Mouse (Mus musculus) ES-Bruce4 (cell line): ENCODE measurements around the gene Fam171a1. TPM values are rescaled to one million over a fixed set of nuclear protein-coding genes. Genes with fewer than 3 reads are reported as not detected.

Experiments
- H3K27ac ChIP-seq: 2 replicates; pipeline ENCODE4 v1.5.1; 2012; ENCODE audit warnings: low read length, inconsistent platforms; ENCODE audit not compliant: insufficient read depth
- H3K27me3 ChIP-seq: 2 replicates; pipeline ENCODE4 v1.6.1; 2012; ENCODE audit warnings: mild to moderate bottlenecking, low read length, inconsistent platforms; ENCODE audit not compliant: control insufficient read depth, poor library complexity, insufficient read depth, severe bottlenecking
- H3K36me3 ChIP-seq: 2 replicates; pipeline ENCODE4 v1.6.1; 2012; ENCODE audit warnings: inconsistent platforms, mild to moderate bottlenecking, low read length, moderate library complexity; ENCODE audit not compliant: control insufficient read depth, poor library complexity, insufficient read depth, severe bottlenecking
- H3K4me1 ChIP-seq: one replicate; pipeline ENCODE4 v1.8.1; 2011; ENCODE audit warnings: low read length; ENCODE audit not compliant: control insufficient read depth, insufficient read depth
- H3K4me3 ChIP-seq: 2 replicates; pipeline ENCODE4 v1.5.1; 2011; ENCODE audit warnings: low read depth, mild to moderate bottlenecking, low read length
- H3K9ac ChIP-seq: 2 replicates; pipeline ENCODE4 v1.6.1; 2012; ENCODE audit warnings: low read depth, mild to moderate bottlenecking, inconsistent platforms; ENCODE audit not compliant: poor library complexity, severe bottlenecking
- H3K9me3 ChIP-seq: replicated peaks from 2 replicates; pipeline ENCODE4 v1.6.1; 2012; ENCODE audit warnings: mild to moderate bottlenecking, low read length, inconsistent platforms; ENCODE audit not compliant: control insufficient read depth, poor library complexity, insufficient read depth, severe bottlenecking
- CTCF ChIP-seq: IDR thresholded peaks from one replicate; pipeline ENCODE4 v1.8.1; 2011; ENCODE audit warnings: low read depth, low read length
- EP300 ChIP-seq: IDR thresholded peaks from 2 replicates; pipeline ENCODE4 v1.6.1; 2011; ENCODE audit warnings: low read depth, low read length; ENCODE audit not compliant: insufficient read depth
- POLR2A ChIP-seq: IDR thresholded peaks from one replicate; pipeline ENCODE4 v1.8.1; 2011; ENCODE audit warnings: low read length; ENCODE audit not compliant: insufficient read depth
- polyA plus RNA-seq: library from polyadenylated mRNA; stranded (reverse); fragments of >200 nt; gene quantifications from 2 replicates; pipeline ENCODE4 v1.2.4, GENCODE M21; 2011; ENCODE audit warnings: low read depth; ENCODE audit not compliant: missing spikeins, insufficient read depth, insufficient read length

The Fam171a1 gene
- polyA plus RNA-seq, 1 experiment: 7.7 TPM

GRCm38 (mm10) chr2:3128344-3128871 lies 14.4 kb downstream of the Fam171a1 start:
- H3K27ac ChIP-seq: no peak overlapping the region
- H3K36me3 ChIP-seq: no peaks in the 10 kb centered on the region
- H3K9ac ChIP-seq: no peak overlapping the region
- no peaks in the 10 kb centered on the region for H3K27me3 ChIP-seq
- TF ChIP-seq EP300 (no peak), CTCF (no peak), POLR2A (no peak)
- H3K4me3 ChIP-seq: no peak overlapping the region
- H3K4me1 ChIP-seq: no peaks in the 10 kb centered on the region
- no peaks in the 10 kb centered on the region for H3K9me3 ChIP-seq

GRCm38 (mm10) chr2:3128910-3129309 lies 14.9 kb downstream of the Fam171a1 start:
- Histone ChIP-seq H3K27ac (no peak overlapping the region), H3K9ac (no peak overlapping the region), H3K9me3 (no peaks in the 10 kb centered on the region), H3K27me3 (no peaks in the 10 kb centered on the region), H3K4me3 (no peak overlapping the region), H3K36me3 (no peaks in the 10 kb centered on the region), H3K4me1 (no peaks in the 10 kb centered on the region)
- no peak for TF ChIP-seq POLR2A
- no peak for TF ChIP-seq EP300
- no peak for TF ChIP-seq CTCF

DNA sequence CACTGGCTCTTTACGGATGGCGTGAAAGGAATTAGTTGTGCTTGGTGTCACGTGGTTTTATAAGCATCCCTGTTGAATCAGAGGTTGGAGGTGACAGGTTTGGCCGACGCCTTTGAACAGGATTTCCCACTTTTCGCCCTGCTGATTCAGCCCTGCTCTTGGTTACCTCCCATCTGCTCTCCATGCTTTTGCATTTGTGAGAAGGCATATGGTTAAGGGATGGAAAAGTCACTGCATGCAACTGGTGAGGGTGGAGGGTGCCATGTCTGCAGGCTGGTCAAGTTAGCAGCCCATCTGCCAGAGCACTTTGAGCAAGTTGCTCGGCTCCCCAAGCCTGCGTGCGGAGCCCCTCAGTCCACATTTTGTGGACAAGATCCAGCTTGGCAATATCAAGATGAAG lies 18.4 kb downstream of the Fam171a1 start:
- TF ChIP-seq CTCF (no peak), POLR2A (no peak), EP300 (no peak)
- Histone ChIP-seq H3K9ac (no peak overlapping the region), H3K27me3 (no peaks in the 10 kb centered on the region), H3K27ac (no peak overlapping the region), H3K36me3 (no peaks in the 10 kb centered on the region), H3K4me3 (no peak overlapping the region), H3K4me1 (no peaks in the 10 kb centered on the region), H3K9me3 (no peaks in the 10 kb centered on the region)

GRCm38 (mm10) chr2:3134580-3135296 lies 20.7 kb downstream of the Fam171a1 start:
- no peak for TF ChIP-seq EP300
- TF ChIP-seq POLR2A: no peak
- no peak for TF ChIP-seq CTCF
- Histone ChIP-seq H3K4me3 (no peak overlapping the region), H3K4me1 (no peaks in the 10 kb centered on the region), H3K9me3 (no peaks in the 10 kb centered on the region), H3K36me3 (no peaks in the 10 kb centered on the region), H3K9ac (no peak overlapping the region), H3K27ac (no peak overlapping the region), H3K27me3 (no peaks in the 10 kb centered on the region)

DNA sequence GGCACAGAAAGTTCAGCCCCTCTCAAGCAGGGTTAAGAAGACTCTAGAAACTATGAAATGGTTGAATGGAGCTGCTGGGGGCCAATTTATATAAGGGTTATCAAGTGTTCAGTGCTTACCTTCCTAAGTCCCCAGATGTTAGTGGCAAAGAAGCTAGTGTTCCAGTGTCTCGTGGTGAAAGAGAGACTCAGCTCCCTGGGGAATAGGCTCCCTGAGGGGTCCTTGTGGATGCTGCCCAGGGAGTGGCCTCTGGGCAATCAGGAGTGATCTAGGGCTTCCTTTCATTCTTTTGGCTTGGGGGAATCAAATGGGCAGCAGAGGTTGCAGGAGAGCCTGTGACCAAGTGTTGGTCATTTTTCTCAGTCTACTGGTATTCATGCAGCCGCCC lies 21.3 kb downstream of the Fam171a1 start:
- TF ChIP-seq POLR2A (no peak), CTCF (no peak), EP300 (no peak)
- Histone ChIP-seq H3K27me3 (no peaks in the 10 kb centered on the region), H3K9me3 (no peaks in the 10 kb centered on the region), H3K4me1 (no peaks in the 10 kb centered on the region), H3K36me3 (no peaks in the 10 kb centered on the region), H3K27ac (no peak overlapping the region), H3K9ac (no peak overlapping the region), H3K4me3 (no peak overlapping the region)

DNA sequence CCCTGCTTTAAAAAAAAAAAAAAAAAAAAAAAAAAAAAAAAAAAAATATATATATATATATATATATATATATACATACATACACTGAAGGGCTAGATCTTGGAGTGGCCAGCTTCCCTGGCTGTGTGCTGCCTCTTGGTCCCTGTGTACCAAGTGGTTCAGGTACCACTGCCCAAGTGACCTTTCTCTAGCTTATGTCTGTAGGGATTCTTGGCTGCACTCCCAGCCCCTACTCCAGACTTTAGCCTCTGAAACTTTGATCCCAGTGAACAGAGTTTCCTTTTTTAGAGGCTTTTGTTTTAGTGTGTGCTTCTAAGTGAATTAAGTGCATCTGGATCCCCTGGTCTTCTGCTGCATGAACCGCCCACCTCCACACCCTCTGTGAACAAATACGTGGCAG lies 24.3 kb downstream of the Fam171a1 start:
- Histone ChIP-seq H3K27ac (no peak overlapping the region), H3K9me3 (no peaks in the 10 kb centered on the region), H3K9ac (no peak overlapping the region), H3K4me3 (no peak overlapping the region), H3K4me1 (no peaks in the 10 kb centered on the region), H3K27me3 (no peaks in the 10 kb centered on the region), H3K36me3 (no peaks in the 10 kb centered on the region)
- no peak for TF ChIP-seq EP300
- no peak for TF ChIP-seq CTCF
- no peak for TF ChIP-seq POLR2A
